Mouse (Mus musculus) embryonic facial prominence, embryonic 14.5 days (tissue): ENCODE measurements at regions not wholly inside any gene's neighbourhood (a gene's known extent, or its start where the extent isn't known, plus 50 kb on each side); places are given as distances from the start of the nearest gene placed in this dataset.
A peak's percentile ranks its signal among the peaks of the same experiment; 100 is the strongest.

ENCODE experiments used
- ATAC-seq: fragments of 200-750 bp; cut with Nextera tagmentation; 2 replicates; pipeline ENCODE4 v1.8.0; 2017; ENCODE audit warnings: low read depth, moderate number of reproducible peaks, moderate TSS enrichment
- DNase-seq: peaks from one replicate; pipeline ENCODE4 v3.0.0-alpha.2; 2015; ENCODE audit warnings: low spot score
- H3K27ac ChIP-seq: fragments of 300-500 bp; sonication (generic); replicated peaks from 2 replicates; pipeline ENCODE4 v1.5.1; 2014; ENCODE audit warnings: low read depth, mild to moderate bottlenecking, low read length, moderate library complexity
- H3K27me3 ChIP-seq: fragments of 300-500 bp; sonication (generic); replicated peaks from 2 replicates; pipeline ENCODE4 v1.6.1; 2014; ENCODE audit warnings: low read length; ENCODE audit not compliant: control insufficient read depth, insufficient read depth
- H3K36me3 ChIP-seq: fragments of 300-500 bp; sonication (generic); 2 replicates; pipeline ENCODE4 v1.6.1; 2014; ENCODE audit warnings: low read length, mixed read lengths; ENCODE audit not compliant: control insufficient read depth, insufficient read depth
- H3K4me1 ChIP-seq: fragments of 300-500 bp; sonication (generic); 2 replicates; pipeline ENCODE4 v1.6.1; 2014; ENCODE audit warnings: antibody characterized with exemption, low read length; ENCODE audit not compliant: control insufficient read depth, insufficient read depth
- H3K4me2 ChIP-seq: fragments of 300-500 bp; sonication (generic); 2 replicates; pipeline ENCODE4 v1.6.1; 2014; ENCODE audit warnings: low read depth, mild to moderate bottlenecking, low read length, moderate library complexity, mixed read lengths
- H3K4me3 ChIP-seq: fragments of 300-500 bp; sonication (generic); 2 replicates; pipeline ENCODE4 v1.5.1; 2014; ENCODE audit warnings: low read depth, mild to moderate bottlenecking, low read length
- H3K9ac ChIP-seq: fragments of 300-500 bp; sonication (generic); 2 replicates; pipeline ENCODE4 v1.6.1; 2014; ENCODE audit warnings: low read depth, mild to moderate bottlenecking, low read length, moderate library complexity, mixed read lengths
- H3K9me3 ChIP-seq: fragments of 300-500 bp; sonication (generic); 2 replicates; pipeline ENCODE4 v1.6.1; 2016; ENCODE audit warnings: low read length; ENCODE audit not compliant: control insufficient read depth
- WGBS: fragments of 180-500 bp; shearing (Covaris S2); extraction: QIAGEN DNeasy Blood & Tissue Kit; methylation state at CpG from one replicate; pipeline ENCODE4 v1.1.7; 2014; 5-methylcytosine and 5-hydroxymethylcytosine counted together

- 91% methylated on average over 1 of the region's 1 CpGs for WGBS
- DNase-seq, result no peak
- H3K4me2 ChIP-seq, result no peak overlapping the region
- peaks cover 9% of the 10 kb centered on the region for H3K9me3 ChIP-seq
- H3K27me3 ChIP-seq, result no peaks in the 10 kb centered on the region
- H3K27ac ChIP-seq, result no peak overlapping the region
- H3K4me1 ChIP-seq, result no peaks in the 10 kb centered on the region
- H3K36me3 ChIP-seq, result no peaks in the 10 kb centered on the region
- H3K9ac ChIP-seq, result no peak overlapping the region
- no peak for ATAC-seq
- no peak overlapping the region for H3K4me3 ChIP-seq
These were observed 2227.1 kb upstream of the Gm7489 start for GRCm38 (mm10) chr15:51657621-51658020.

DNA sequence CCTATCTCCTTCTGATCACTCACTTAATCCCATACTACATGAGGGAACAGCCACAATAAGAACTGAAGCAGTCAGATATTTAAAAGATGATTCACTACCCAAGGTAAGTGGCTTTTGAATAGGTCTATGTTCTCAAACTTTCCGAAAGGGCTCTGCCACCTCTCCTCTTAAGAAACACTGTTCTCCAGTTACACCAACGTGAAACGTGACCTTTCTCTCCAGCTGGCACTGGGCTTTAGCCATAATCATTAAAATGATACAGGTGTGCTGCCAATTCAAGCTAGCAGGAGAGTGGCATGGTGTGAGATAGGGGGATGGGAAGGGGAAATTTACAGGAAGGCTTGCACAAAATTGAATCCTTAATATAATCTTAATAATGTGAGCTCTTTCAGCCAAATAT is 2216.4 kb upstream of the Gm7489 start:
- peak; percentile 63; the same call in 1 of the 2 replicates for ATAC-seq
- Histone ChIP-seq H3K9me3 (no peaks in the 10 kb centered on the region), H3K27me3 (0 out of 2 replicates have a peak, but pooled peaks cover 2% of the 10 kb centered on the region), H3K4me1 (peaks cover 6% of the 10 kb centered on the region), H3K9ac (no peak overlapping the region), H3K27ac (no peak overlapping the region), H3K4me2 (no peak overlapping the region), H3K36me3 (no peaks in the 10 kb centered on the region), H3K4me3 (no peak overlapping the region)
- DNase-seq, result no peak
- WGBS, result 42% methylated on average over 3 of the region's 3 CpGs

DNA sequence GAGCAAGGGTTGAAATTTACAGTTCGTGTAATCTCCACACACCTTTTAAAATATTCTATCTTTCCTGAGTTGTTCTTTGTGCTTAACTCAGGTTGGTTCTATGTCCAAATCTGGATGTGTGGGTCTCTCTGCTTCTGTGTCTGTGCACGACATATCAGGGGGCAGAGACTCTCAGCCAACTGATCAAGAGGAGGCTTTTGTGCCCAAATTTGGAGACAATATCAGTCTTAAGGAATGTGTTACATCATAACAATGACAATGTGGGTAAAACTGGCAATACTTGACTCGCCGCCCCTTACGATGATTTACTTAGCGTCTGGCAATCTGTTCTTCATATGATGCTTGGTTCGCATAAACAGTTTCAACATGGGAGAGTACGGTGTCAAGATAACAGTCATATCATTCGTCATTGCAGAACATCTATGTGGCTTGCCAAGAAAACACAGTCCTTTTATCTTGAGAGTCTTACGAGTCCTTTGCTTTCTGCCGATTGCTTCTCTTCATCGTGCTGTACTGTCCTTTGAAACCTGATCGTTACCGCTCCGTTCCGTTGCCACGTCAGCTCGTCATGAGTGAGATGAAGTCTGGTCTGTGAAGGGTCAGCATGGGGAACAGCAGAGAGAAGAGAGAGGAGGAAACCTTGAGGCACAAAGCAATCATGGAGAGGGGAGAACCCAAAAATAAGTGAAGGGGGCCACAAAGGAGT is 2212.9 kb upstream of the Gm7489 start:
- peaks cover 11% of the 10 kb centered on the region for H3K4me1 ChIP-seq
- H3K4me3 ChIP-seq, result no peak overlapping the region
- no peaks in the 10 kb centered on the region for H3K9me3 ChIP-seq
- H3K27ac ChIP-seq, result peak overlapping the region; percentile 19; the same call in 1 of the 2 replicates
- peak overlapping the region; percentile 43 for H3K4me2 ChIP-seq
- H3K9ac ChIP-seq, result no peak overlapping the region
- no peaks in the 10 kb centered on the region for H3K36me3 ChIP-seq
- H3K27me3 ChIP-seq, result 0 out of 2 replicates have a peak, but pooled peaks cover 2% of the 10 kb centered on the region
- no peak for DNase-seq
- 53% methylated on average over 18 of the region's 18 CpGs for WGBS
- ATAC-seq, result no peak

GRCm38 (mm10) chr15:51673483-51673882 is 2211.2 kb upstream of the Gm7489 start:
- 90% methylated on average over 1 of the region's 1 CpGs for WGBS
- H3K9me3 ChIP-seq, result no peaks in the 10 kb centered on the region
- ATAC-seq, result no peak
- H3K4me2 ChIP-seq, result no peak overlapping the region
- peaks cover 11% of the 10 kb centered on the region for H3K4me1 ChIP-seq
- 0 out of 2 replicates have a peak, but pooled peaks cover 2% of the 10 kb centered on the region for H3K27me3 ChIP-seq
- H3K4me3 ChIP-seq, result no peak overlapping the region
- H3K9ac ChIP-seq, result no peak overlapping the region
- no peaks in the 10 kb centered on the region for H3K36me3 ChIP-seq
- DNase-seq, result no peak
- no peak overlapping the region for H3K27ac ChIP-seq

GRCm38 (mm10) chr15:51675291-51675690 is 2209.4 kb upstream of the Gm7489 start:
- Histone ChIP-seq H3K9me3 (no peaks in the 10 kb centered on the region), H3K9ac (no peak overlapping the region), H3K27me3 (0 out of 2 replicates have a peak, but pooled peaks cover 2% of the 10 kb centered on the region), H3K36me3 (no peaks in the 10 kb centered on the region), H3K4me2 (no peak overlapping the region), H3K4me1 (peaks cover 15% of the 10 kb centered on the region), H3K27ac (no peak overlapping the region), H3K4me3 (no peak overlapping the region)
- ATAC-seq (no peak), DNase-seq (no peak)
- WGBS, result 74% methylated on average over 4 of the region's 4 CpGs

DNA sequence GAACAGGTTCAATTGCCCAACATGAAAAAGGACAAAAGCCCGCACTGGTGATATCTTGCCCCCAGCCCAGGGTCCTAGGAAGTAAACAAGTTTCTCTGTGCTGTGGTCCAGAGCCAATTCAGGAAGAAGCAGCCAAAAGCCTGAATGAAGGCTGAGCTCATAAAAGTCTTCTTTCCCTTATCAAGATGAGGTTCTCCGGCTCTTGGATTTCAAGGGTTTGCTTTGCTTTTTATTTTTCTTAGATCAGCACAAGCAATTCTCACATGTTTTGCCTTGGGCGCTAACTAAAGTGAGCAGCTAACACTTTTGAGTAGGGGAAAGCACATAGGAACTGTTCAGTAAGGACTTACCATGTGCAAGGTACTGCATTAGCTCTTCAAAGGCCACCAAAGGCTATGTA is 2208.0 kb upstream of the Gm7489 start:
- 87% methylated on average over 3 of the region's 3 CpGs for WGBS
- no peak overlapping the region for H3K4me3 ChIP-seq
- H3K9me3 ChIP-seq, result no peaks in the 10 kb centered on the region
- H3K9ac ChIP-seq, result no peak overlapping the region
- H3K27ac ChIP-seq, result no peak overlapping the region
- H3K27me3 ChIP-seq, result 0 out of 2 replicates have a peak, but pooled peaks cover 2% of the 10 kb centered on the region
- peaks cover 13% of the 10 kb centered on the region; the same call in 1 of the 2 replicates for H3K4me1 ChIP-seq
- ATAC-seq, result no peak
- H3K4me2 ChIP-seq, result no peak overlapping the region
- no peaks in the 10 kb centered on the region for H3K36me3 ChIP-seq
- no peak for DNase-seq

- peaks cover 11% of the 10 kb centered on the region; the same call in 1 of the 2 replicates for H3K4me1 ChIP-seq
- no peak for DNase-seq
- H3K9me3 ChIP-seq, result no peaks in the 10 kb centered on the region
- no peak for ATAC-seq
- H3K9ac ChIP-seq, result no peak overlapping the region
- WGBS, result 87% methylated on average over 4 of the region's 4 CpGs
- no peaks in the 10 kb centered on the region for H3K36me3 ChIP-seq
- H3K4me2 ChIP-seq, result no peak overlapping the region
- no peaks in the 10 kb centered on the region for H3K27me3 ChIP-seq
- H3K27ac ChIP-seq, result no peak overlapping the region
- no peak overlapping the region for H3K4me3 ChIP-seq
These were observed 2207.4 kb upstream of the Gm7489 start for GRCm38 (mm10) chr15:51677266-51677665.

- 40% methylated on average over 12 of the region's 12 CpGs for WGBS
These were observed 2205.4 kb upstream of the Gm7489 start for GRCm38 (mm10) chr15:51679186-51679902.

More at GRCm38 (mm10) chr15:51679186-51679902, 2205.4 kb upstream of the Gm7489 start:
- H3K36me3 ChIP-seq, result no peaks in the 10 kb centered on the region
- H3K27ac ChIP-seq, result no peak overlapping the region; the same call in 1 of the 2 replicates
- H3K4me3 ChIP-seq, result no peak overlapping the region
- no peaks in the 10 kb centered on the region for H3K27me3 ChIP-seq
- peak; percentile 45 for DNase-seq
- H3K9me3 ChIP-seq, result no peaks in the 10 kb centered on the region
- peaks cover 9% of the 10 kb centered on the region; the same call in 1 of the 2 replicates for H3K4me1 ChIP-seq
- no peak overlapping the region for H3K4me2 ChIP-seq
- no peak overlapping the region for H3K9ac ChIP-seq
- ATAC-seq, result no peak
